Mouse (Mus musculus): ENCODE measurements around the gene Akt1s1.

DNA sequence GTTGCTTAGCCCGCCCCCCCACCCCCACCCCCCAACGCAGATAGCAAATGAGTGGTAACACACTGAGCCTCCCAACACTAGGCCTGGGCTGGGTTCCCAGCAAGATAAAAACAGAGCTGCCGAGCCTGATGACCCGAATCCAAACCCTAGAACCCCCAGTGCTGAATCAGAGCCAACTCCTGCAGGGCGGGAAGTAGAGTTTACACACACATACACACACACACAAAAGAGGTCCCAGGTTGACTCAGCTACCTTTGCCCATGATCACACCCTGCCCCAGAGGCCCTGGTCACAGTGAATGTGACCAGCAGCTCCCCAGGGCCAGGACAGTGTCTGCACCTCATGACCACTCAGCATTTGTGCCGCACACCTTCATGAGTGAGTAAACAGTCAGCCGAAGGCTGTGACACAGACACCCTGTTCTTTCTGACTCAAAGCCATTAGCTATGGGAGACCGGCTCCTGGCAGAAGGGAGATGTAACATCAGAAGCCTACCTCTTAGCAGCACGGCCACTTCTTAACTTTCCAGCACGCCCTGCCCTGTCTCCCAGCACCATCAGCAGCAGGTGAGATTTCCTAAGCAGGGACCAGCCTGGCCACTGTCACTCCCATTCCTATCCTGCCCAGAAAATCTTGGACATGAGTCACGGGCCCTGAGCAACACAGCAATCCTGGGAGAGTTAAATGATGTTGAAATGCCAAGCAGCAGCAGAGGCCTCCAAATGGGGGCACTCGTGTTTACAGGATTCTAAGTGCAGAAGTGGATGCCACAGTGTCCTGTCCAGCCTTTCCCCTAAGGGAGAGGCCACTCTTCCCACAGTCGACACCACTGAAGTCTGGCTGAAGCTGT lies 39.7 kb downstream of the Akt1s1 start:
- no peak for TF ChIP-seq CTCF (IDR thresholded peaks at IDR 0.05; ENCODE audit: extremely low read depth, insufficient read length, insufficient replicate concordance, low read depth, low read length)
- no peak for TF ChIP-seq POLR2A (IDR thresholded peaks at IDR 0.05; ENCODE audit: low read depth, low read length)
